Mouse (Mus musculus): Measurements from ENCODE around the gene Olfr656. TPM values are rescaled to one million over a fixed set of nuclear protein-coding genes. Genes with fewer than 3 reads are reported as not detected.

The Olfr656 gene
- polyA plus RNA-seq, 1 experiment: not detected

DNA sequence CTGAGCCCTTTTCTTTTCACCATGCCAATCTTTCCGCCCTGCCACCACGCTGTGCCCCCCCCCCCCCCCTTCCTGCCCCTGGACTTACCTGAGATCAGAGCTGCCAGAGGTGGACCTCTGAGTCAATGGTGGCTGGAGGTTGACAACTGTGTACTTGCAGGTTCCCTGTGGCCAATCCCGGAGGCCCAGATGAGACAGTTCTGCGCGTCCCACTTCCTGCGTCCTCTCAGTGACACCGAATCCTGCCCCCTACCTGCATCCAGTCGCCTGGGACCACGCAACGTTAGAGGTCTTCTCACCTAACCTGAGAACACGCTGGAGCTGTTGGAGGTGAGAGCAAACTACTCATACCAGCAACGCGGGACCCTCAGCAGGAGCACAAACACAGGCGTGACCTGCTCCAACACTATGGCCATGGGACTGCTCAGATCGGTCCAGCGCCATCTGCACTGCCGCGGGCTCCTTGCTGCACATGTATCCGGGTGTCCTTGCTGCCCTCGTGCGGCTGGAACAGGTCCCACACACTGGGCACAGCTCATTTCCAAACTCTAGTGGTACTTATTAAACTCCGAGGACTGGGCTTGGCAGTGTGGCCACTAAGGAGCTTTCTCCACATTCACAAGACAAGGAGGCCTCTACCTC is 33.2 kb downstream of the Olfr656 start, which contains the start of gene Olfr658:
Gene Olfr658 (minus strand): TSS at position 465 of the 642 bp plus-strand sequence.
- Histone ChIP-seq H3K4me1 (ENCODE audit: control insufficient read depth, insufficient read depth, low read length) (no peaks in the 10 kb centered on the region), H3K27ac (ENCODE audit: insufficient read depth, low read depth, low read length) (no peak within 1 kb of the TSS), H3K4me3 (ENCODE audit: insufficient read depth, low read length) (no peak within 1 kb of the TSS)

DNA sequence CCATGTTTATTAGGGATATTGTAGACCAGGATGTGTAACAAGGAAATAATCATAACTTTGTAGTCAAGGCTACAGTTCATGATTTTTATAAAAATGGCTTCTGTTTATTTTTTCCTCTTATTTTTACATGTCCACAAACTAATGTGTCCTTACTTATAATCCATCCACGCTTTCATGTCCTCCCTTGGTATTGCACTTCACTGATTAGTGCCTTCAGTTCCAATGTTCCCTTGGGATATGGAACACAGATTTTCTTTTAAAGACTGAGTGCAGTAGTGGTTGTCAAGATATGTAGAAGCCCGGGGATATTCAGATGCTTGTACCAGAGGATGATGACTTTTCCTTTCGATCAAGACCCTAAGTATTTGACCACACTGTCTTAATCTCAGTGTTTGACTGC is 52.7 kb downstream of the Olfr656 start, which contains the start of gene Olfr659:
Gene Olfr659 (plus strand): TSS at position 301 of the 400 bp plus-strand sequence.
- Histone ChIP-seq H3K4me1 (ENCODE audit: control insufficient read depth, insufficient read depth, low read length) (no peaks in the 10 kb centered on the region), H3K4me3 (ENCODE audit: insufficient read depth, low read length) (no peak within 1 kb of the TSS), H3K27ac (ENCODE audit: insufficient read depth, low read depth, low read length) (no peak within 1 kb of the TSS)
- TF ChIP-seq POLR2A (IDR thresholded peaks at IDR 0.05; ENCODE audit: borderline replicate concordance, low read depth, low read length) (no peak), CTCF (IDR thresholded peaks at IDR 0.05; ENCODE audit: low read depth, low read length) (no peak)

More for the DNA sequence above, 33.2 kb downstream of the Olfr656 start, which contains the start of gene Olfr658:
- TF ChIP-seq CTCF (IDR thresholded peaks at IDR 0.05; ENCODE audit: low read depth, low read length): no peak
- no peak for TF ChIP-seq POLR2A (IDR thresholded peaks at IDR 0.05; ENCODE audit: borderline replicate concordance, low read depth, low read length)

Other genes with a start within 250 kb of the Olfr656 start
- gene Trim30b, start 244.1 kb upstream of the Olfr656 start, polyA plus RNA-seq (2012; ENCODE audit: insufficient read depth, insufficient read length, missing spikeins): 3.0 and 3.3 TPM in 2 replicates
- gene Trim30c, start 213.1 kb upstream of the Olfr656 start, polyA plus RNA-seq (2012; ENCODE audit: insufficient read depth, insufficient read length, missing spikeins): 7.6 and 9.4 TPM in 2 replicates
- 145 and 153 TPM in 2 replicates for gene Trim30a, start 148.8 kb upstream of the Olfr656 start, polyA plus RNA-seq (2012; ENCODE audit: insufficient read depth, insufficient read length, missing spikeins)
- 51.7 and 57.7 TPM in 2 replicates for gene Trim30d, start 106.1 kb upstream of the Olfr656 start, polyA plus RNA-seq (2012; ENCODE audit: insufficient read depth, insufficient read length, missing spikeins)
- not detected in 2 replicates for gene Olfr651, start 63.8 kb upstream of the Olfr656 start, polyA plus RNA-seq (2012; ENCODE audit: insufficient read depth, insufficient read length, missing spikeins)
- not detected in 2 replicates for gene Olfr652, start 53.1 kb upstream of the Olfr656 start, polyA plus RNA-seq (2012; ENCODE audit: insufficient read depth, insufficient read length, missing spikeins)
- not detected in 2 replicates for gene Olfr653, start 36.6 kb upstream of the Olfr656 start, polyA plus RNA-seq (2012; ENCODE audit: insufficient read depth, insufficient read length, missing spikeins)
- not detected in 2 replicates for gene Olfr654, start 26.9 kb upstream of the Olfr656 start, polyA plus RNA-seq (2012; ENCODE audit: insufficient read depth, insufficient read length, missing spikeins)
- gene Olfr655, start 12.2 kb upstream of the Olfr656 start, polyA plus RNA-seq (2012; ENCODE audit: insufficient read depth, insufficient read length, missing spikeins): not detected in 2 replicates
- gene Olfr657, start 10.8 kb downstream of the Olfr656 start, polyA plus RNA-seq (2012; ENCODE audit: insufficient read depth, insufficient read length, missing spikeins): not detected in 2 replicates
- gene Olfr658, start 33.4 kb downstream of the Olfr656 start, polyA plus RNA-seq (2012; ENCODE audit: insufficient read depth, insufficient read length, missing spikeins): not detected in 2 replicates
- not detected in 2 replicates for gene Olfr659, start 52.8 kb downstream of the Olfr656 start, polyA plus RNA-seq (2012; ENCODE audit: insufficient read depth, insufficient read length, missing spikeins)
- gene Olfr661, start 72.5 kb downstream of the Olfr656 start, polyA plus RNA-seq (2012; ENCODE audit: insufficient read depth, insufficient read length, missing spikeins): not detected in 2 replicates
- gene Usp17le, start 163.5 kb downstream of the Olfr656 start, polyA plus RNA-seq (2012; ENCODE audit: insufficient read depth, insufficient read length, missing spikeins): not detected in 2 replicates
- not detected in 2 replicates for gene Usp17lb, start 228.6 kb downstream of the Olfr656 start, polyA plus RNA-seq (2012; ENCODE audit: insufficient read depth, insufficient read length, missing spikeins)
- gene Usp17la, start 243.1 kb downstream of the Olfr656 start, polyA plus RNA-seq (2012; ENCODE audit: insufficient read depth, insufficient read length, missing spikeins): not detected in 2 replicates

All from bone marrow macrophage, adult 2 months (primary cell).